Mouse (Mus musculus) myocyte (in vitro differentiated cells): ENCODE results near the gene Crlf2. TPM values are rescaled to one million over a fixed set of nuclear protein-coding genes. Genes with fewer than 3 reads are reported as not detected.

Source experiments
- H3K27me3 ChIP-seq: one replicate; pipeline ENCODE4 v1.6.1; 2011; ENCODE audit not compliant: control insufficient read depth, insufficient read depth, insufficient read length
- H3K36me3 ChIP-seq: one replicate; pipeline ENCODE4 v1.6.1; 2011; ENCODE audit not compliant: control insufficient read depth, insufficient read depth
- H3K4me2 ChIP-seq: one replicate; pipeline ENCODE4 v1.6.1; 2011; ENCODE audit warnings: low read depth, control low read depth
- H3K4me3 ChIP-seq: one replicate; pipeline ENCODE4 v1.5.1; 2011; ENCODE audit warnings: mild to moderate bottlenecking, control low read depth, moderate library complexity
- H3K79me2 ChIP-seq: one replicate; pipeline ENCODE4 v1.6.1; 2011; ENCODE audit not compliant: control insufficient read depth, insufficient read depth
- H3ac ChIP-seq: one replicate; pipeline ENCODE4 v1.6.1; 2011; ENCODE audit not compliant: control insufficient read depth, insufficient read length
- CEBPB ChIP-seq: IDR thresholded peaks from 2 replicates; pipeline ENCODE4 v1.6.1; 2011; ENCODE audit warnings: mild to moderate bottlenecking, moderate library complexity; ENCODE audit not compliant: poor library complexity, insufficient read depth, severe bottlenecking
- E2F4 ChIP-seq: IDR thresholded peaks from one replicate; pipeline ENCODE4 v1.6.1; 2011; ENCODE audit warnings: mild to moderate bottlenecking, control low read depth, moderate library complexity; ENCODE audit not compliant: insufficient read depth
- MAX ChIP-seq: IDR thresholded peaks from one replicate; pipeline ENCODE4 v1.6.1; 2011; ENCODE audit warnings: low read depth, mild to moderate bottlenecking, control low read depth
- MYOD1 ChIP-seq, 3 experiments: IDR thresholded peaks; one replicate each; pipeline ENCODE4 v1.6.1; 2011; ENCODE audit warnings: control low read depth in 2 of 3, low read depth in 2 of 3, mild to moderate bottlenecking in 2 of 3, moderate library complexity in 1 of 3; ENCODE audit not compliant: insufficient read length in 2 of 3, control insufficient read depth in 1 of 3
- MYOG ChIP-seq, 3 experiments: IDR thresholded peaks; one replicate each; pipeline ENCODE4 v1.6.1; 2011; ENCODE audit warnings: control low read depth in 2 of 3, low read depth in 2 of 3, mild to moderate bottlenecking in 2 of 3; ENCODE audit not compliant: insufficient read length in 2 of 3, control insufficient read depth in 1 of 3, insufficient read depth in 1 of 3
- POLR2A ChIP-seq: IDR thresholded peaks from one replicate; pipeline ENCODE4 v1.6.1; 2011; ENCODE audit warnings: low read depth, mild to moderate bottlenecking, control low read depth, moderate library complexity; ENCODE audit not compliant: insufficient read length
- POLR2AphosphoS2 ChIP-seq: IDR thresholded peaks from one replicate; pipeline ENCODE4 v1.6.1; 2011; ENCODE audit warnings: low read depth, control low read depth; ENCODE audit not compliant: insufficient read length
- REST ChIP-seq: IDR thresholded peaks from one replicate; pipeline ENCODE4 v1.6.1; 2011; ENCODE audit warnings: mild to moderate bottlenecking, control low read depth, moderate library complexity; ENCODE audit not compliant: insufficient read depth, insufficient read length
- SRF ChIP-seq: IDR thresholded peaks from one replicate; pipeline ENCODE4 v1.6.1; 2011; ENCODE audit warnings: low read depth; ENCODE audit not compliant: control insufficient read depth, insufficient read length
- TCF12 ChIP-seq: IDR thresholded peaks from one replicate; pipeline ENCODE4 v1.6.1; 2011; ENCODE audit warnings: mild to moderate bottlenecking, control low read depth; ENCODE audit not compliant: poor library complexity, insufficient read depth, severe bottlenecking
- TCF3 ChIP-seq: IDR thresholded peaks from one replicate; pipeline ENCODE4 v1.6.1; 2011; ENCODE audit warnings: low read depth, control low read depth; ENCODE audit not compliant: insufficient read length
- USF1 ChIP-seq: IDR thresholded peaks from one replicate; pipeline ENCODE4 v1.6.1; 2011; ENCODE audit warnings: low read depth, mild to moderate bottlenecking, control low read depth, moderate library complexity
- polyA plus RNA-seq: library from polyadenylated mRNA; unstranded; fragments of >200 nt; fragmentation: generic; extraction: Trizol; gene quantifications from one replicate; pipeline ENCODE4 v1.2.1, GENCODE M21; 2012; ENCODE audit warnings: missing spikeins

Gene Crlf2
- polyA plus RNA-seq, 1 experiment: 16.3 TPM

GRCm38 (mm10) chr5:109547112-109547511 is 11.7 kb downstream of the Crlf2 start:
- Histone ChIP-seq H3K79me2 (no peaks in the 10 kb centered on the region), H3K27me3 (no peaks in the 10 kb centered on the region), H3ac (no peak overlapping the region), H3K36me3 (no peaks in the 10 kb centered on the region), H3K4me2 (no peak overlapping the region), H3K4me3 (no peak overlapping the region)
- TF ChIP-seq E2F4 (no peak), REST (no peak), SRF (no peak), POLR2A (no peak), TCF3 (no peak), MYOG (IDR thresholded peaks at IDR 0.05; ENCODE audit: control insufficient read depth in 1 of 3, insufficient read depth in 1 of 3, insufficient read length in 2 of 3, low read depth in 2 of 3) (no peak), MAX (no peak), USF1 (no peak), CEBPB (no peak), MYOD1 (IDR thresholded peaks at IDR 0.05; ENCODE audit: control insufficient read depth in 1 of 3, insufficient read length in 2 of 3, low read depth in 2 of 3) (no peak), POLR2AphosphoS2 (no peak), TCF12 (no peak)

- no peaks in the 10 kb centered on the region for H3K79me2 ChIP-seq
- TF ChIP-seq MYOD1 (IDR thresholded peaks at IDR 0.05; ENCODE audit: control insufficient read depth in 1 of 3, insufficient read length in 2 of 3, low read depth in 2 of 3) (no peak), POLR2AphosphoS2 (no peak), POLR2A (no peak), USF1 (no peak), TCF12 (no peak), REST (no peak), MAX (no peak), MYOG (IDR thresholded peaks at IDR 0.05; ENCODE audit: control insufficient read depth in 1 of 3, insufficient read depth in 1 of 3, insufficient read length in 2 of 3, low read depth in 2 of 3) (no peak), E2F4 (no peak), CEBPB (no peak)
- no peak overlapping the region for H3K4me2 ChIP-seq
- no peak overlapping the region for H3K4me3 ChIP-seq
- no peaks in the 10 kb centered on the region for H3K36me3 ChIP-seq
- no peaks in the 10 kb centered on the region for H3K27me3 ChIP-seq
- no peak overlapping the region for H3ac ChIP-seq
These were observed 49.1 kb downstream of the Crlf2 start for GRCm38 (mm10) chr5:109509679-109510078.

GRCm38 (mm10) chr5:109506729-109507128 is 52.1 kb downstream of the Crlf2 start:
- no peak for TF ChIP-seq TCF3
- no peak for TF ChIP-seq MYOG (IDR thresholded peaks at IDR 0.05; ENCODE audit: control insufficient read depth in 1 of 3, insufficient read depth in 1 of 3, insufficient read length in 2 of 3, low read depth in 2 of 3)
- TF ChIP-seq SRF: no peak
- TF ChIP-seq REST: no peak
- no peak for TF ChIP-seq CEBPB
- TF ChIP-seq USF1: no peak
- no peak for TF ChIP-seq POLR2A
- Histone ChIP-seq H3K4me3 (no peak overlapping the region), H3K4me2 (no peak overlapping the region), H3K27me3 (no peaks in the 10 kb centered on the region), H3K79me2 (no peaks in the 10 kb centered on the region), H3ac (no peak overlapping the region), H3K36me3 (no peaks in the 10 kb centered on the region)

Other genes starting within 250 kb of the Crlf2 start
- gene Vmn2r16, start 228.8 kb downstream of the Crlf2 start, polyA plus RNA-seq: not detected
- gene Vmn2r17, start 139.3 kb downstream of the Crlf2 start, polyA plus RNA-seq: not detected
- 0.08 TPM for gene 5430403G16Rik, start 132.0 kb upstream of the Crlf2 start, polyA plus RNA-seq
- 0.72 TPM for gene 4930522L14Rik, start 192.9 kb upstream of the Crlf2 start, polyA plus RNA-seq